Mouse (Mus musculus) layer of hippocampus, adult 9-10 months (tissue): ENCODE data around the gene Lrp6.

Experiments used
- DNase-seq: peaks from one replicate; pipeline ENCODE4 v3.0.0; 2022; ENCODE audit warnings: low spot score

Lrp6 gene

DNA sequence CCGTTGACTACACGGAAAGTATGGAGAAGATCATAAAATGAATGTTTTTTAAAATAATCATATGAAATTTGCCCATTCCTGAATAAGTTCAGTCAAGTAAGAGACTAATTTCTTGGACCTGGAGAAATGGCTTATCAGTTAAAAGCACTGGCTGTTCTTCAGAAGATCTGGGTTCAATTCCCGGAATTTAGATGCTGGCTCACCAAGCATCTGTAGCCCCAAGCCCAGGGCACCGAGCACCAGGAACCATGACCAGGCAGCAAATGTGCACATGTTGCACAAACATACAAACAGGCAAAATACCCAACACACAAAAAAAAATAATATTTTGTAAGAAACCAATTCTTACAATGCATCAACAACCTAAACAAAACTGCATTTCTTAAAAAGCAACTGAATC, 37.4 kb downstream of the Lrp6 start:
- DNase-seq, result no peak

- no peak for DNase-seq
Observed at GRCm38 (mm10) chr6:134528396-134528795, 38.4 kb downstream of the Lrp6 start.

GRCm38 (mm10) chr6:134527596-134528128, 39.1 kb downstream of the Lrp6 start:
- no peak for DNase-seq

DNA sequence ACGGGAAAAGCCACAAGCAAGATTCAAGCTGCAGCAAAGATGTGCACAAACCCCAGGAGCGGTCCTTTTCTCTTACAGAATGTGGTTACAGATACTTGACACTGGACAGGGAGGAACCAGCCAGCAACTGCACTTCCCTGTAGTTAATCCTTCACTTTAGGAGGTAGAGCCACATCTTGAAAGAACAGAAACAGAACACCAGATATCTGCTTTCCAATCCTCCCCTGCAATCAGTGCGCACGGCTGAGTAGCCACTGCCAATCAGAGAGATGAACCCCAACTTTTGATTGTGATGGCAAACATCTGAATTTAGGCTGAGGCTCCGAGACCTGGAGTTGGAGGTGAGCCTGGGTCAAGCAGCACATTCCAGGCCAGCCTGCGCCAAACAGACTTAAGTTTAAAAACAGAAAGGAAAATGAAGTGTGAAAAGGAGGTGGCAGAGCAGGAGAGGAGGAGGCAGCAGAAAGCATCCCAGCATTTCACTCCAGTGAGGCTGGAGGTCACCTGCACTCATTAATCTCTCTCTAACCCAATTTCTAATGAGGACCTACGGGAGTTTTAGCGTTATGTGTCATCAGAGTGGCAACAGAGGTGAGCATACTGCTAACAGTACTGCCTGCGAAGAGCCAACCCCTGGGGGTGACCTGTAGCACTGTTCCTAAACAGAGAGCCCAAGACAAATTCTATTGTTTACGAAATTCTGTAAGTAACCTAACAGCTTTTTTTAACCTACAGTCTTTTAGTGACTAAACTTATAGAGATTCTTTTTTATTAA, 39.8 kb downstream of the Lrp6 start:
- no peak for DNase-seq

DNA sequence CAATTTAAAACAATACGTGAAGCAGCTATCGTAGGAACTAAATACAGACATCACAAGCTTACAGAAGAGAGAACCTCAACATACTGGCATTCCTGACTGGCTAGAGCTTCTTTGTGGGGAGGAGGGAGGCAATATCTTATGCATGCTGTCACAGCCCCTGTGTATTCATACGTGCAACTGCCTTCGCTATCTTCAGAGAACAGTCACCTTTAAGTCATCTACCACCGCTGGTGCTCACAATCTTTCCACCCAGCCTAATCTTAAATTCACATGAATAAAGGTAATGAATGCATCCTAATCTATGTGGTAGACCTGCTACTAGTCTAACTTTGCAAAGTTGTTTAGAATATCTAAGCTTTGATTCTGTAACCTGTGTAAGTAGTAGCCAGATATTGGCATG, 40.5 kb downstream of the Lrp6 start:
- DNase-seq, result no peak

DNA sequence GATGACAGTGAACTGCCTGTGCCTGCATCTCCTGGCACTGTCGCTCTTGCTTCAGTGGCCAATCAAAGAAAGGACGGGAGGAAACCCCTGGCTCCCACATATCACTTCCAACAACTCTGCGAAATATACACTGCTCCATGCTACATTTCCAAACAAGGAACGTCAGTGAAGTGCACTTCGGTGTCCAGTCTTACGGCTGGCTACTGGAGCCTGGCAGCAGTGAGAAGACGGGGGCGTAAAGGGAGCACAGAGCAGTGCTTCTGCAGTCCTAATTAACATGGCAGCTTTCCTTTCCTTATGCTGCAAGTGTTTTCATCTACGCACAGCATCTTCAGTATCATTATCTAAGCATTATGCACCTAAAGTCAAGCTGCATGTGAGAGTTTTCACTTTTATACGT, 45.4 kb downstream of the Lrp6 start:
- DNase-seq, result no peak

- DNase-seq, result no peak
Observed at GRCm38 (mm10) chr6:134520821-134521220, 45.9 kb downstream of the Lrp6 start.

DNA sequence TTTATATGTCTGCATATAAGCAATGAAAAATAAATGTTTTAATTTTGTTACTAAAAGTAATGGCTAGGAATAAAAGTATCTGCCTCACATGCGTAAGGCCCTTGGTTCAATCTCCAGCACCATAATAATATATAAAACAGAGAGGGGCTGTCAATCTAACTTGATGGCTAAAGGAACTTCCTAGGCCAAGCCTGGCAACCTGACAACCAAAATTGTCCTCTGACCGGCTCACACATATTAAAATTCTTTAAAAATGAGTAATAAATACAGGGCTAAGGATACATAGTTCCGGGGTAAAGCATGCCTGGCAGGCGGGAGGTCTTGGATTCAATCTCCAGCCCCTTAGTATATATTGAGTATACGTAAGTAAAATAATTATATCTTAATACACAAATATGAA, 48.3 kb downstream of the Lrp6 start:
- DNase-seq, result no peak

DNA sequence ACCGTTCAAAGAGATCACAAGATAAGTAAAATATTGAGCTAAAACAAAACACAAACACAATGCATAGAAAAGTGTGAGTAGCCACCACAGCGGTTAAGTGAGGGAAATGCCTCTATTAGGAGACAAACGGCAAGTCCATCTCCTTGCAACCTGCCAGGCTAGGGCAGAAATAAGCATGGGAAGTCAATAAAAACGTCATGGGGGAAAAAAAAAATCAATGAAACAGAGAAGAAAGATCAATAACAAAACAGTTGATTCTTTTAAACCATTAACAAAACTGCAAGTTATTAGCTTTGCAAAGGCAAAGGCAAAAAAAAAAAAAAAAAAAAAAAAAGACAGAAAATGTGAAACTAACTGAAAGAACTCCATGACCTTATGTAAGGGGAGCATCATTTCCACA, 49.6 kb downstream of the Lrp6 start:
- no peak for DNase-seq

DNA sequence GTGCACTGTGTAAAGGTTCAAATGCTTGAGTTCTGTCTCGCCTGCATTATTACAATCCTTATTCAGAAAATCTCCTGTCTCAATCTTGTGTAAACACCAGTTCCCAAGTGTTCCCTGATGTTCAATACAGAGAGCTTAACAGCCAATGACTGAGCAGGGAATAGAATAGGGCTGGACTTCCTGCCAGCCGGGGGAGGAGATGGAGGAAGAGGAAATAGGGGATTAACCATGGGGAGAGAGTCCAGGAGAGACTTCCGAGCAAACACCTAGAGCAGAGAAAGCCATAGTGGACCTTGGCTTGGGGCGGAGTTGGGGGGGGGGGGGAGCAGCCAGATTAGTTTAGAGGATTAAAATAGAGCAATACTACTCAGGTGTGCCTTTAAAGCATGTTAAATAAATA, 51.3 kb downstream of the Lrp6 start:
- no peak for DNase-seq

GRCm38 (mm10) chr6:134513896-134514510, 52.8 kb downstream of the Lrp6 start:
- no peak for DNase-seq

- no peak for DNase-seq
Observed at GRCm38 (mm10) chr6:134513011-134513410, 53.8 kb downstream of the Lrp6 start.

GRCm38 (mm10) chr6:134512478-134512877, 54.3 kb downstream of the Lrp6 start:
- DNase-seq, result no peak

- no peak for DNase-seq
Observed at GRCm38 (mm10) chr6:134511118-134511517, 55.6 kb downstream of the Lrp6 start.

GRCm38 (mm10) chr6:134510280-134510679, 56.5 kb downstream of the Lrp6 start:
- DNase-seq, result no peak

DNA sequence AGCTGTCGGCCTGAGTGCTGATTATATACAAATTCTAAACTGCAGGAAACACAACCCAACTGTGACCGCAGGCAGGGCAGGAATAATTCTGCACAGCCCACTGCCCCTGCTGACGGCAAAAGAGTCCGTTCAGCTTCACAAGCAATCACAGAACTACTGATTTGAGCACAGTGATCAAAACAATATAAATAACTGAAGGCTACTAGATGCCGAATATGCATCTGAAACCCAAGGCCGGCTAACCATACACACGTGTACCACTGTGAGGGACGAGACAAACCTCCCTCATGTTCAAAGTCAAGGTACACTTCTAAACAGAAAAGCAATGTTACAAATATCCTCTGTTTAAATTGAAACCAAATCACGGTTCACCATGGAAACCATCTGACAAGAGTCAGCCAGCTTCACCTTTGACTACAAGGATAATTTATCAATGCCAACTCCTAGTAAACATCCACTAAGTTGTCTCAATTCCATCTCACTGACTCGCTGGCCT, 57.0 kb downstream of the Lrp6 start:
- DNase-seq, result no peak

DNA sequence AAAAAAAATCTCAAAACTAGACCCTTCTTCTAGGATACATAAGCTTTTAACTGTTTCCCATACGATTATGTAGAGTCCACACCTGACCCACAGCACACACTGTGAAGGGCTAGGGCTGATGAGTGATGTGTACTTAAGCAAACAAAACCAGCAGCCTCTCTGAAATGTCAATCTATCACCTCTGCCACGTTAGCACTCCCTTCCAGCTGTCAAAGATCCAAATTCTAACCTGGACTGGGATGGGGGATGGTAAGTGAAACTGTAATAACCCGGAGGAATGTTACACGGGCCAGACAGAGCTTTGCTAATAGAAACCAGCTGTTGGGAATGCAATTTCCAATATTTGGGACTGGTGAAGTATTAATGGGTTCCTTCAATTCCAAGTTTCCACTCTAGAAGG, 61.9 kb downstream of the Lrp6 start:
- no peak for DNase-seq

DNA sequence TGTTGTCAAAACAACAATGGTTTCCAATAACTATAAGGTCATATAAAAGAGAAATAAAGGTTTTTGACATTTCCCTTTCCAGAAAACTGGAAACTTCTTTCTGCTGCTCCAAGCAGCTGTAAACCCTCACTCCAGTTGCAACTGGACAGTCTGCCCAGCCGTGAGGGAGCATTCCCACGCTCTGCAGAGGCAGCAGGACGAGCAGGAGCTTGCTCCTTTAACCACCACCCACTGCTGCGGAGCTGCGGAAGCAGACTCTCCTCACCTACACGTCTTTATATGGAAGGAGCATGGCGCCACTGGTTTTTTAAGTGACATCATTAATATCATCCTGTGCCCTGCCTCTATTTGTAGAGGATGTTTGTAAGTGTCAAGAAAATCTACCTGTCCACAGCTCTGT, 64.4 kb downstream of the Lrp6 start:
- DNase-seq, result no peak

- no peak for DNase-seq
Observed at GRCm38 (mm10) chr6:134500381-134501162, 66.2 kb downstream of the Lrp6 start.

DNA sequence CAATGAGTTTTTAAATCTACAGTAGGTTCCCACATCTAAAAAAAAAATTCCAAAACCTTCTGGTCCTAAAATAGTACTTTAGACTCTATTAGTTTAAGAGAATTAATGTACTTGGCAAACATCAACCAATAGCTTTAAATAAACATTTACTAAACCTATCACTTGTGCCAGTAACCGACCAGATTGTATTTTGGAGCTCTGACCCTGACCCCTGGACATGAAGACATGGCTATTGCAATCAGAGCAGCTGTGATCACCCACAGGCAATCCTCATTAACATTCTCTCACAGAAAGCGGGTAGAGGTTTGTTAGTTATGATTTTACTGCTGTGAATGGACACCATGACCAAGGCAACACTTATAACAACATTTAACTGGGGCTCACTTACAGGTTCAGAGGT, 67.7 kb downstream of the Lrp6 start:
- DNase-seq, result no peak

DNA sequence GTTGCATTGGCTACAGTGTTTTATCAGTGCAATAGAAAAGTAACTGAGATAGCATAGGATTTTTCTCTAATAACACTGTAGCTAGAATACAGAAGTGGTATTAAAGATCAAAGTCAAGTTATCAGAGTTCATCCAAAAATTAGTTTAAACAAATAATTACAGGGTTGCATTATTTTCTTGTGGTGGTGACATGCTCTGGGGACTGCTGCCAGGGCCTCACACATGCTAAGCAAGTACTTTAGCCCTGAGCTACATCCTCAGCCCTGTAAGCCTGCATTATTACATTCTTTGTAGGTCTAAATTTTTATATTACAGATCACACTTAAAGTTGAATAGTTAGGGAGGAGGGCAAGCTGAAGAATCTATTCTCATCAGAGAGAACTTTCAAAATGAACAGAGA, 68.2 kb downstream of the Lrp6 start:
- no peak for DNase-seq

- no peak for DNase-seq
Observed at GRCm38 (mm10) chr6:134494828-134495698, 71.7 kb downstream of the Lrp6 start.
